Mouse (Mus musculus) central nervous system, embryonic 18 days (tissue): ENCODE data around the gene Cnppd1. TPM values are rescaled to one million over a fixed set of nuclear protein-coding genes. Genes with fewer than 3 reads are reported as not detected.

ENCODE experiments used
- polyA plus RNA-seq: library from polyadenylated mRNA; depleted of rRNA; stranded (reverse); fragments of >200 nt; gene quantifications from 2 replicates; pipeline ENCODE4 v1.2.3, GENCODE M21; 2012; rRNA removed

Gene Cnppd1
- 45.7 and 51.1 TPM in 2 replicates for polyA plus RNA-seq

DNA sequence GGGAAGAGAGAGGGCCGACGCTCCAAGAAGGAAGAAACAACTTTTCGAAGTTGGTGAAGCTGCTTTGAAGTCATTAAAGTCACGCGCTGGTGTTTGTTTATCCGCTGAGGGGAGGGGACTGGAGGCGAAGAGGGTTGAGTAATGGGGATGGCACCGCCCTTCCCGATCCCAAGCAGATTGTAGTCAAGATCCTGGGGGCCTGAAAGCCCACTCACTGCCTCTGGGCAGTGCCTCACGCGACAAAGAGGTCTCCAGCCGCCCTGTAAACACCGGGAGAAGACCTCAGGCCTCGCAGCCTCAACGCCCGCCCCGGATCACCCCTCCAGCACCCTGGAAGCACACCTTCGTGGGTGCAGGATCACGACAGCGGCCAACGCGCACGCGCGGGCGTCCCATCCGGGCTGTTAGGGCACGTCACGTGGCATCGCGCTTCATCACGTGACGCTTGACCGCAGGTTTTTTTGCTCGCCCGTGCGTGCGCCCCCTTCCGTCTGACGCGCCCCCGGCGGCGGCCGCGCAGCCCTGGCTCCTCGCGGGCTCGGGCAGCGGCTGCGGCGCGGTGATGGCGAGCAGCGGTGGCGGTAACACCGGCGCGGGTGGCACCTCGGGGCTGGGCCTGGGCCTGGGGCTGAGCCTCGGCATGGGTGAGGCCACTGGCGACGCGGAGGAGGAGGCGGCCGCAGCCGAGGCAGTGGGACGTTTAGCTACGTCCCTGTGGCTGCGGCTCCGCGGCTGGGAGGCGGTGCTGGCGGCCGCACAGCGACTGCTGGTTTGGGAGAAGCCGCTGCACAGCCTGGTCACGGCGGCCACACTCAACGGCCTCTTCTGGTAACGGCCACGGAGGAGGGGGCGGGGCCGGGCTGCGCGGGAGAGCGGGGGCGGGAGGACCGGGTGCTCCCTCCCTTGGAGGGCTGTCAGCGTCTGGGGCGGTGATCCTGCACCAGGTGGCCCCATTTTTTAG lies at the start of gene Cnppd1, which contains the start of gene Retreg2:
Gene Cnppd1, minus strand, starts transcription at position 411 of the 961 bp plus-strand sequence.
Gene Retreg2, plus strand, starts transcription at position 478 of the 961 bp plus-strand sequence.

GRCm38 (mm10) chr1:75191622-75192402 lies 49.3 kb upstream of the Cnppd1 start, which contains the start of the genes Ankzf1 and Atg9a:
Gene Ankzf1, plus strand, starts transcription at chr1:75192151.
Gene Atg9a, minus strand, starts transcription at chr1:75192196.

GRCm38 (mm10) chr1:75180105-75180590 lies 37.6 kb upstream of the Cnppd1 start, which contains the start of gene Abcb6:
Gene Abcb6, minus strand, starts transcription at chr1:75180392.

GRCm38 (mm10) chr1:75168472-75169464 lies 26.3 kb upstream of the Cnppd1 start, which contains the start of gene Zfand2b:
Gene Zfand2b, plus strand, starts transcription at chr1:75168646.

DNA sequence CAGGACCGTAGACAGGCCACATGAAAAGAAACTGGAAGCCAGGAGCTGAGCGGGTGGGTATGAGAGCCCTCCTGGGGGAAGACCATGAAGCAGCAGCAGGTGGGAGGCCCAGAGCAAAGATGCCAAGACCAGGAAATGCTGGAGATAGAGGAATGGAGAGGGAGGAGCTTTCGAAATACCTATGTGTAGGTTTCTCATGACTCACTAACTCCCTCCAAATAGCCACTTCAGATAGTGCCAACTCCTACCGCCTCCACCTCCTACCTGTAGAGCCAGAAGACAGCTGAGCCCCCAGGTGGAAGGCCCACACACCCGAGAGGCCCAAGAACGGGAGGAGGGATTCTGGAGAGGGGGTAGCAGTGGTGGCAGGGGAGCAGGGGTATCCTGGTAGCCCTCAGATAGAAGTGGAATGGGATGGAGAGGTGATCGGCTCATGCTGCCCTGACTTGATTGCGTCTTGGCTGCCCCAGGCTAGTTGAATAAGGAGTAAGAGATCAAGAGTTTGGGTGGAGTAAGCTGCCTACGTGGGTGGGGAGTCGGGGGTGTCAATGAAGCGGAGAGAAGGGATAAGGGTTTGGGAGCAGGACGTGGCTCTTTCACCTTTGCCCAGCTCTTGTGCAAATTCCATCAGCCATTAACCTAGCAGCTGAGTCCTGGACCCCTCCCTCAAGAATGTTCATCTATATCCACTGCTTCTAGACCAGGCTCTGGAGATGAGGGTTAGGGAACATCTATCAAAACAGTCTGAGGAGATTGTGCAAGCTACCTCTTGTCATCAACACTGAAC lies 8.9 kb downstream of the Cnppd1 start, which contains the start of gene Slc23a3:
Gene Slc23a3, minus strand, starts transcription at position 470 of the 787 bp plus-strand sequence.

DNA sequence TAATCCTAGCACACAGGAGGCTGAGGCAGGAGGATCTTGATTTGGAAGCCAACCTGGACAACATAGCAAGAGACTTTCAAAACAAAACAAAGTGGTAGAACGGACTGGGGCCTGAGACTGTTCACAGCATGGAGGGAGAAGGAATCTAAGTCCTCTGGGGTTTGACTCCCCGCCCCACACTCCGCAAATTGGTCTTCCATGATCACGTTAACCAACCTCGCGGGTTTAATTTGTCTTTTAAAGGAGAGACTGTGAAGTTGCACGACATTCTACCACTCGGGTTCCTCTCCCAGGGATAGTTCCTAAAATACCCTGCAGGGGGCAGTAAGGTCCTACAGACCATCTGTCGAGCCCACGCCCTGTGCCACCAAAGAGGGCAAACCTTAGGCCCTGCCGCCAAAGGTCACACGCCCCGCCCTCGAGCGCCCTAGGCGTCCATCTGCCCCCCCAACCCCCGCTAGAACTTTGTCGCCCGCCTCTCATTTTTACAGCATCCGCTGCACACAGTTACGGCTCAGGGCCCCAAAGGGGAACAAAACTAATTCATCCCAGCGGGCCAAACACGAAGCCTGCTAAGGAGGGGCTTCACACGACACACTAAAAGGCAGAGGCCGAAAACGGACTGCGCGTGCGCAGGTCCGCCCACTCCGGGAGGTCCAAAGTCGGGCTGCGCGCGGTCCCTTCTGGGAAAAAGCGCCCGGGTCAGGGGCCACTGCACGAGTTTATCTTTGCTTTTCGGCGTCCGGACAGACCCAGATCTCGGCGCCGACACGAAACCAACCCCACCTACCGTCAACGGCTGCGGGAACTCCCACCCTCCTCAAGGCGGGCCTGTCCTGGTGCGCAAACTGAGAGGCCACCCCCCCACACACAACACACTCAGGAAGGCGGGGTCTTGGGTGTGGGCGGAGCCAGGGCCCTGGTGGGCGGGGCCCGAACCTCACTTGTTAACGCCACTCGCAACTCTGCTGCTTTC lies 17.9 kb downstream of the Cnppd1 start, which contains the start of gene Nhej1:
Gene Nhej1, minus strand, starts transcription at position 855 of the 976 bp plus-strand sequence.

Other genes with a start within 250 kb of the Cnppd1 start
- gene Cryba2, start 249.6 kb downstream of the Cnppd1 start, polyA plus RNA-seq = 0.25 and 0.32 TPM in 2 replicates
- gene Cfap65, start 207.1 kb downstream of the Cnppd1 start, polyA plus RNA-seq = 2.9 and 3.7 TPM in 2 replicates
- gene Ihh, start 191.0 kb downstream of the Cnppd1 start, polyA plus RNA-seq = 0.34 and 0.67 TPM in 2 replicates
- gene Nhej1, start 17.5 kb downstream of the Cnppd1 start, polyA plus RNA-seq = 1.7 and 2.4 TPM in 2 replicates
- 0.03 and 0.05 TPM in 2 replicates for gene Slc23a3, start 8.8 kb downstream of the Cnppd1 start, polyA plus RNA-seq
- gene Retreg2, start 67 bp upstream of the Cnppd1 start, polyA plus RNA-seq = 172 and 179 TPM in 2 replicates
- 51.1 and 55.2 TPM in 2 replicates for gene Zfand2b, start 25.9 kb upstream of the Cnppd1 start, polyA plus RNA-seq
- 45.2 and 45.8 TPM in 2 replicates for gene Abcb6, start 37.7 kb upstream of the Cnppd1 start, polyA plus RNA-seq
- 35.3 and 38.8 TPM in 2 replicates for gene Ankzf1, start 49.4 kb upstream of the Cnppd1 start, polyA plus RNA-seq
- gene Atg9a, start 49.5 kb upstream of the Cnppd1 start, polyA plus RNA-seq = 57.0 and 62.6 TPM in 2 replicates
- gene Glb1l, start 68.1 kb upstream of the Cnppd1 start, polyA plus RNA-seq = 35.6 and 40.2 TPM in 2 replicates
- gene Stk16, start 68.1 kb upstream of the Cnppd1 start, polyA plus RNA-seq = 206 and 218 TPM in 2 replicates
- 15.5 and 16.9 TPM in 2 replicates for gene Tuba4a, start 77.2 kb upstream of the Cnppd1 start, polyA plus RNA-seq
- gene A630095N17Rik, start 89.4 kb upstream of the Cnppd1 start, polyA plus RNA-seq = not detected in 2 replicates
- gene Dnajb2, start 93.7 kb upstream of the Cnppd1 start, polyA plus RNA-seq = 67.4 and 71.2 TPM in 2 replicates
- 68.1 and 69.4 TPM in 2 replicates for gene Ptprn, start 121.8 kb upstream of the Cnppd1 start, polyA plus RNA-seq
- 141 and 164 TPM in 2 replicates for gene Resp18, start 135.7 kb upstream of the Cnppd1 start, polyA plus RNA-seq
- gene Dnpep, start 175.3 kb upstream of the Cnppd1 start, polyA plus RNA-seq = 151 and 153 TPM in 2 replicates
- gene Des, start 217.6 kb upstream of the Cnppd1 start, polyA plus RNA-seq = 1.0 and 9.6 TPM in 2 replicates
- 69.0 and 70.9 TPM in 2 replicates for gene Speg, start 232.6 kb upstream of the Cnppd1 start, polyA plus RNA-seq